Mouse (Mus musculus): ENCODE data around the gene Sept5. TPM values are rescaled to one million over a fixed set of nuclear protein-coding genes. Genes with fewer than 3 reads are reported as not detected.

Sept5 gene
- polyA plus RNA-seq, 1 experiment from 2014 or later: 169 TPM

GRCm38 (mm10) chr16:18644485-18644884 lies 14.7 kb upstream of the Sept5 start:
- no peak overlapping the region for H3K9ac ChIP-seq

GRCm38 (mm10) chr16:18643406-18643998 lies 13.7 kb upstream of the Sept5 start:
- H3K27me3 ChIP-seq: 0 out of 2 replicates have a peak, but pooled peaks cover 1% of the 10 kb centered on the region
- H3K27ac ChIP-seq: no peak overlapping the region
- WGBS: 82% methylated on average over 11 of the region's 11 CpGs
- no peak overlapping the region for H3K4me3 ChIP-seq
- H3K9ac ChIP-seq: no peak overlapping the region
- H3K4me2 ChIP-seq: no peak overlapping the region
- H3K4me1 ChIP-seq (replicated peaks): peaks cover 3% of the 10 kb centered on the region; the same call in 1 of the 2 replicates
- H3K36me3 ChIP-seq: no peaks in the 10 kb centered on the region
- no peaks in the 10 kb centered on the region; the same call in 1 of the 2 replicates for H3K9me3 ChIP-seq
- no peak for ATAC-seq (ENCODE audit: low FRiP score)

More at GRCm38 (mm10) chr16:18644485-18644884, 14.7 kb upstream of the Sept5 start:
- ATAC-seq (ENCODE audit: low FRiP score): no peak
- Histone ChIP-seq H3K4me1 (replicated peaks) (peaks cover 3% of the 10 kb centered on the region; the same call in 1 of the 2 replicates), H3K27ac (no peak overlapping the region), H3K9me3 (no peaks in the 10 kb centered on the region; the same call in 1 of the 2 replicates), H3K36me3 (no peaks in the 10 kb centered on the region), H3K4me3 (no peak overlapping the region), H3K27me3 (no peaks in the 10 kb centered on the region), H3K4me2 (no peak overlapping the region)
- 75% methylated on average over 4 of the region's 4 CpGs for WGBS

DNA sequence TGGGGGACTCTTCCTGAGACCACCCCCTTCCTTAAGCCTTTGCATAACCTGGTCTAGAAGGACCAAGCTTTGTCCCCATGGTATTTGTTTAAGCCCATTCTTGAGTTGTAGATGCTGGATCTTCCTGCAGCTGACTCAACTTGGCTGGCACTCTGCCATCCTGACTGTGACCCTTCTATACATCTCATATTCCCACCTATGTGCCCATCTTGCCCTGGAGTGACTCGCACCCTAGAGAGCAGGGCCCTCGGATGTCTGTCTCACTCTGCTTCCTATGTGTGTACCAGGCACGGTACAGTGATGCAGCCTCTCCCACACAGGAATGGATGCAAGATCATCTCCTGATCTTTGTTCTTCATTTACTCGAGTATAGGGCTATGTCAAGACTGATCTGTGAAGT lies 13.1 kb upstream of the Sept5 start:
- Histone ChIP-seq H3K27me3 (0 out of 2 replicates have a peak, but pooled peaks cover 3% of the 10 kb centered on the region), H3K36me3 (no peaks in the 10 kb centered on the region), H3K9me3 (no peaks in the 10 kb centered on the region), H3K4me3 (no peak overlapping the region), H3K4me2 (no peak overlapping the region), H3K27ac (no peak overlapping the region), H3K4me1 (replicated peaks) (peaks cover 3% of the 10 kb centered on the region; the same call in 1 of the 2 replicates), H3K9ac (no peak overlapping the region)
- 84% methylated on average over 4 of the region's 4 CpGs for WGBS
- no peak for ATAC-seq (ENCODE audit: low FRiP score)

DNA sequence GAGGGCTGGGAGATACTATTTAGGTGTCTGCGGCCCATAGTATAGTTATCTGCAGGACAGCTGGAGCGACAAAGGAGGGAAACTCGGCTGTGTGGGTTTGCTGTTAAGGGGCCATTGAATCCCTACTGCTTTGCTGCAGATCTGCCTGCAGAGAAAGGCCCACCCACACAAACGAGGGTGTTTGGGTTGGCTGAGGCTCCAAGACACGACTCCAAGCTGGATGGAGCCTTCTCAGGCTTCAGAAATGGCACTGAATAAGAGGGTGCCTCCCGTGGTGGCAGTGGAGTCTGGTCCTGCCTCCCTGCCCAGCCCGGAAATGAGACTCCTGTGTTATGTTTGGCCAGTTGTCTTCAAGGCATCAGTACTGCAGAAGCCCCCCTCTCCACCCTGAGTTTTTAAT lies 12.5 kb upstream of the Sept5 start:
- H3K9me3 ChIP-seq: no peaks in the 10 kb centered on the region
- no peak overlapping the region for H3K9ac ChIP-seq
- 0 out of 2 replicates have a peak, but pooled peaks cover 3% of the 10 kb centered on the region for H3K27me3 ChIP-seq
- no peak for ATAC-seq (ENCODE audit: low FRiP score)
- H3K36me3 ChIP-seq: no peaks in the 10 kb centered on the region
- peaks cover 3% of the 10 kb centered on the region; the same call in 1 of the 2 replicates for H3K4me1 ChIP-seq (replicated peaks)
- H3K27ac ChIP-seq: no peak overlapping the region
- no peak overlapping the region for H3K4me3 ChIP-seq
- WGBS: 44% methylated on average over 7 of the region's 7 CpGs
- no peak overlapping the region for H3K4me2 ChIP-seq

DNA sequence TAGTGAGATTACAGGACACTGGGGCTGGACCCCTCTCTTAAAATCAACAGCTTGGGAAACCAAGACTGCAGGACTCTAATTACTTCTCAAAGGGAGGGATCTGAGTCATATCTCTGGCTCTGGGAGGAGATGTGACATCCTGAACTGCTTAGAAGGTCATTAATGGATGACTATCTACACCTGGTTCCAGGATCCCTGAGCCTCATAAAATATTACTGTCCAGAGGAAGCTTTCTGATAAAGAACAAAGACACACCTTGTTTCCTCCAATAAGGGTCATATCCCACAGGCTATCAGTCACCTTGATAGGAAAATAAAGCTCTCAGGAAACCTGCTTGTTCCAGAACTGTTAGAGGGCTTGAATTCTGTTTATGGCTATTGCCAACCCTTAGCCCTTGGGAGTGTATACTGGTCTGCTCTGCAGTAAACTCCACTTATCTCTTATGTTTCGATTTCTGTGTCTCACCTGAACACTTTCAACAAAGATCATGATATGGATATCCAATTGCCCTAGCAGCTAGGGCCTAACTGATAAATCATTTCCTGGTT lies 9.7 kb upstream of the Sept5 start:
- H3K36me3 ChIP-seq: no peaks in the 10 kb centered on the region
- 89% methylated on average over 1 of the region's 1 CpGs for WGBS
- H3K4me3 ChIP-seq: no peak overlapping the region
- ATAC-seq (ENCODE audit: low FRiP score): no peak
- H3K27ac ChIP-seq: no peak overlapping the region
- H3K4me1 ChIP-seq (replicated peaks): no peaks in the 10 kb centered on the region
- no peak overlapping the region for H3K4me2 ChIP-seq
- no peak overlapping the region for H3K9ac ChIP-seq
- H3K27me3 ChIP-seq: 0 out of 2 replicates have a peak, but pooled peaks cover 7% of the 10 kb centered on the region
- H3K9me3 ChIP-seq: no peaks in the 10 kb centered on the region

DNA sequence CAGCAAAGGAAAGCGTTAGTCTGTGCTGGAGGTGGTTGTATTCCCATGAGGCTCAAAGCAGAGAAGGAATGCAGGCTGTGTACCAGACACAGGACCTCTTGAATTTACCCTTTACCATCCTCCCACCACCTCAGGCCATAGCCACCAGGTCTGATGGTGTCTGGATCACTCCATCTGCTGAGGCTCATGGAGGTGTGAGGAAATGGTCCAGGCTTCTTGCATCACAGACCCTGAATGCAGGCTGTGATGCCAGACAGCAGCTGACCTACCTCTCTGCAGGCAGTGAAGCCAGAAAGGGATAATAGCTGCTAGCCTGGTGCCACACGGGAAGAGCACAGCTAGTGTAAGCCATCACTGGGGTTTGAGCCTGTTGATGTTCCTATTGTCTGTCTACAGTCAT lies 8.6 kb upstream of the Sept5 start:
- Histone ChIP-seq H3K27ac (no peak overlapping the region), H3K27me3 (0 out of 2 replicates have a peak, but pooled peaks cover 7% of the 10 kb centered on the region), H3K4me3 (no peak overlapping the region), H3K9ac (no peak overlapping the region), H3K4me2 (no peak overlapping the region), H3K4me1 (replicated peaks) (no peaks in the 10 kb centered on the region), H3K36me3 (no peaks in the 10 kb centered on the region), H3K9me3 (no peaks in the 10 kb centered on the region)
- ATAC-seq (ENCODE audit: low FRiP score): no peak
- 58% methylated on average over 2 of the region's 2 CpGs for WGBS

- Histone ChIP-seq H3K27me3 (0 out of 2 replicates have a peak, but pooled peaks cover 7% of the 10 kb centered on the region), H3K36me3 (no peaks in the 10 kb centered on the region)
- 48% methylated on average over 3 of the region's 3 CpGs for WGBS
Measured at GRCm38 (mm10) chr16:18636804-18637203, 7.0 kb upstream of the Sept5 start.

GRCm38 (mm10) chr16:18636401-18636800 lies 6.6 kb upstream of the Sept5 start:
- ATAC-seq (ENCODE audit: low FRiP score): no peak
- no peak overlapping the region for H3K27ac ChIP-seq
- WGBS: 84% methylated on average over 5 of the region's 5 CpGs

More at GRCm38 (mm10) chr16:18636804-18637203, 7.0 kb upstream of the Sept5 start:
- no peaks in the 10 kb centered on the region for H3K4me1 ChIP-seq (replicated peaks)
- no peak for ATAC-seq (ENCODE audit: low FRiP score)
- no peak overlapping the region for H3K4me3 ChIP-seq
- no peak overlapping the region for H3K4me2 ChIP-seq
- H3K27ac ChIP-seq: no peak overlapping the region
- no peak overlapping the region for H3K9ac ChIP-seq
- no peaks in the 10 kb centered on the region for H3K9me3 ChIP-seq

DNA sequence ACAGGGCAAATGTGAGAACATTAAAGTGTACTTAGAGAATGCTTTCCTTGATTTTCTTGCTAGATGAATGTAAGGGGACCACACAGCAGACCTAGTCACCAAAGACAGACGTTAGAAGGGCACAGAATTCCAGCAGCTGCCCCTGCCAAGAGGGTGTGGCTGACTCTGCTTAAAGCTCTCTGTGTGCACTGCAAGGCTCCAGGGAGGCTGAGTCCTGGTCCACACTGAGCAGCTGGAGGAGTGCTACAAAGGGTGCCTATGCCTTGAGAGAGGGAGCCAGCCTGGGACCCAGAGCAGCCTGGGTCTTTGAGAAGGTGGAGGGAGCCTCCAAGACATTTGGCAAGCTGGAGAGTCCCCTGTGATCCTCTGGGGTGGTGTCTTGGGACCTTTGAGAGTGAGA lies 3.6 kb upstream of the Sept5 start:
- 33% methylated on average over 1 of the region's 1 CpGs for WGBS
- Histone ChIP-seq H3K36me3 (no peaks in the 10 kb centered on the region), H3K9me3 (no peaks in the 10 kb centered on the region), H3K27me3 (0 out of 2 replicates have a peak, but pooled peaks cover 4% of the 10 kb centered on the region), H3K4me1 (replicated peaks) (peaks cover 14% of the 10 kb centered on the region), H3K4me3 (no peak overlapping the region), H3K4me2 (no peak overlapping the region), H3K9ac (no peak overlapping the region), H3K27ac (no peak overlapping the region)
- ATAC-seq (ENCODE audit: low FRiP score): no peak

More at GRCm38 (mm10) chr16:18636401-18636800, 6.6 kb upstream of the Sept5 start:
- H3K4me1 ChIP-seq (replicated peaks): no peaks in the 10 kb centered on the region
- H3K4me3 ChIP-seq: no peak overlapping the region
- H3K9me3 ChIP-seq: no peaks in the 10 kb centered on the region
- no peaks in the 10 kb centered on the region for H3K36me3 ChIP-seq
- H3K4me2 ChIP-seq: no peak overlapping the region
- no peak overlapping the region for H3K9ac ChIP-seq
- H3K27me3 ChIP-seq: 0 out of 2 replicates have a peak, but pooled peaks cover 7% of the 10 kb centered on the region

- Histone ChIP-seq H3K36me3 (no peaks in the 10 kb centered on the region), H3K9ac (no peak overlapping the region), H3K9me3 (no peaks in the 10 kb centered on the region), H3K4me3 (no peak overlapping the region), H3K27ac (no peak overlapping the region), H3K4me2 (no peak overlapping the region), H3K4me1 (replicated peaks) (peaks cover 20% of the 10 kb centered on the region), H3K27me3 (0 out of 2 replicates have a peak, but pooled peaks cover 4% of the 10 kb centered on the region)
- no peak for ATAC-seq (ENCODE audit: low FRiP score)
- WGBS: 65% methylated on average over 2 of the region's 2 CpGs
Measured at GRCm38 (mm10) chr16:18632816-18633215, 3.1 kb upstream of the Sept5 start.

GRCm38 (mm10) chr16:18632059-18632458 lies 2.3 kb upstream of the Sept5 start:
- H3K4me1 ChIP-seq (replicated peaks): peaks cover 27% of the 10 kb centered on the region
- no peak overlapping the region for H3K4me3 ChIP-seq
- no peaks in the 10 kb centered on the region for H3K9me3 ChIP-seq
- H3K27me3 ChIP-seq: 0 out of 2 replicates have a peak, but pooled peaks cover 6% of the 10 kb centered on the region
- H3K36me3 ChIP-seq: no peaks in the 10 kb centered on the region
- WGBS: 56% methylated on average over 3 of the region's 3 CpGs
- no peak overlapping the region for H3K27ac ChIP-seq
- no peak for ATAC-seq (ENCODE audit: low FRiP score)
- H3K9ac ChIP-seq: no peak overlapping the region
- no peak overlapping the region for H3K4me2 ChIP-seq

- 54% methylated on average over 7 of the region's 7 CpGs for WGBS
- no peak overlapping the region for H3K27ac ChIP-seq
- ATAC-seq (ENCODE audit: low FRiP score): no peak
- no peak overlapping the region for H3K4me3 ChIP-seq
- no peak overlapping the region for H3K9ac ChIP-seq
- H3K9me3 ChIP-seq: no peaks in the 10 kb centered on the region
- peaks cover 36% of the 10 kb centered on the region for H3K4me1 ChIP-seq (replicated peaks)
- H3K27me3 ChIP-seq: peaks cover 7% of the 10 kb centered on the region; the same call in 1 of the 2 replicates
- no peak overlapping the region for H3K4me2 ChIP-seq
- H3K36me3 ChIP-seq: no peaks in the 10 kb centered on the region
Measured at GRCm38 (mm10) chr16:18631141-18631540, 1.4 kb upstream of the Sept5 start.
